Mouse (Mus musculus) cerebellum, postnatal 4 days (tissue): ENCODE measurements around the gene Atp8a2.
A peak's percentile ranks its signal among the peaks of the same experiment; 100 is the strongest.

Experiments
- DNase-seq, 2 experiments: peaks; one replicate each; pipeline ENCODE4 v3.0.0; 2022; ENCODE audit warnings: low spot score in 2 of 2, mixed read lengths in 1 of 2

The Atp8a2 gene

GRCm38 (mm10) chr14:60196884-60197283 lies at the start of gene Atp8a2:
Gene Atp8a2, minus strand, starts transcription at chr14:60197179.
- no peak for DNase-seq

GRCm38 (mm10) chr14:60238551-60238950 lies 41.6 kb upstream of the Atp8a2 start:
- no peak for DNase-seq

GRCm38 (mm10) chr14:60219886-60220285 lies 22.9 kb upstream of the Atp8a2 start:
- no peak for DNase-seq

GRCm38 (mm10) chr14:60217616-60218015 lies 20.6 kb upstream of the Atp8a2 start:
- no peak for DNase-seq

GRCm38 (mm10) chr14:60216125-60216524 lies 19.1 kb upstream of the Atp8a2 start:
- DNase-seq: no peak

DNA sequence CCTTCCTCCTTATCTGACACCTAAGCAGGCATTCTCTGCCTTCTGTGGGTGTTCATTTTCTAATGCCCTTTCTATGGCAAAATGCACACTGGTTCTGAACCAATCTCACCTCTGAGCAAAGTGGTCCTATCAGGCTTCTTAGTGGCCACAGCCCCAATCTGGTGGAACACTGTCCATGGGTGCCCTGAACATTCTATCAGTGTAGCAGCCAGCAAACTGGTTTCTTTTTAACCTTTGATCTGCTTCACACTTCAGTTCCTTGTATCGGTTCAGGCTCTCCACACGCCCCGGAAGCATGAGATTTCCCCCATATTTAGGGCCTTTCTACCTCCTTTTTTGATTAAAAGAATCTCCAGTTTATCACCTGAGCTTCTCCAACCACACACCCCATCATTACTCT lies 18.0 kb upstream of the Atp8a2 start:
- DNase-seq: no peak

DNA sequence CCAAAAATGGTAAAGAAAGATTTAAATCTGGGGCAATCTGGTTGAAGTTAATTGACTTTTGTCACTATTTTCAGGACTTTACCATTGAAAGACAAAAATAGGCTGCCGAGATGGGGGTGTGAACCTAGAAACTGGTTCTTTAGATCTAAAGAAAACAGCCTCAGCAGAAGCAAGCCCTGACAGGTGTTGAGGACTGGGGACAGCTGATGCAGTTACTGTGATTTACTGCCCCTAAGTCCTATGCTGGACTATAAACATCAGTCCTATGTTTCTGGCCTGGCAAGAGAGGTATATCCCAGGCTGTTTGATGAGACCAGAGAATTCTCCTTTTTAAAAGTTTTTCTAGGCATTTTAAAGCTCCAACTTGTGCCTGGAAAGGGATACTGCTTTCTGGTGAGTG lies 17.1 kb upstream of the Atp8a2 start:
- DNase-seq: no peak

- no peak for DNase-seq
Observed at GRCm38 (mm10) chr14:60209166-60209565, 12.2 kb upstream of the Atp8a2 start.

GRCm38 (mm10) chr14:60204993-60205392 lies 8.0 kb upstream of the Atp8a2 start:
- no peak for DNase-seq

DNA sequence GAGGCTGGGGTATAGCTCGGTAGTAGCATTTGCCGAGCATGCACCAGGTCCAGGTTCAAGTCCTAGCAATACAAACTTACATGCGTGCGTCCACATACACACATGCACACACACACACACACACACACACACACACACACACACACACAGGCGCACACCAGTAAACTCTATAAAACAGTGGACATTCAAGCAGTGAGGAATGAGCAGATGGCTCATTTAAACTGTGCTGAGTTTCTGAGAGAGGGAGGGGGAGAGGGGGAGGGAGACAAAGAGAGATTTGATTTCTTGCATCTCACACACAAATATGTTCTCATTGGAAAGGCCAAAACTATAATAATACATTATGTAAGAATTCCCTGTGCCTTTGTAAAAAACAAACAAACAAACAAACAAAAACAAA lies 980 bp downstream of the Atp8a2 start:
- DNase-seq: no peak

DNA sequence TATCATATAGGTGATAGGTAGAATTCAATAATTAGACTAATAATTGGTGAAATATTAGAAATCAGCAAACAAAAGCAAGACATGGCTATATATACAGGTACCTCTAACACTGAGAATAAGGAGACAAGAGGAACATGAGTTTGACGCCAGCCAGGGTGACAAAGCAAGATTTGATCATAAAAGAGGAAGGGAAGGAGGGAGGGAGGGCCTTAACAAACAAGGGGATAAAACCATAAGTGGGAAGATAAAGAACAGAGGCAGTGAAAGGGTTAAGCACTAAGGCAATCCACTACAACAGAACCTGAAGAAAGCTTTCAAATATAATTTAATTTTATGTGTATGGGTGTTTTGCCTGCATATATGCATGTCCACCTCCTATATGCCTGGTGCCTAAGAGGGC lies 2.4 kb downstream of the Atp8a2 start:
- DNase-seq: no peak

GRCm38 (mm10) chr14:60189771-60190170 lies 7.2 kb downstream of the Atp8a2 start:
- DNase-seq: no peak

GRCm38 (mm10) chr14:60188201-60188825 lies 8.7 kb downstream of the Atp8a2 start:
- DNase-seq: no peak

DNA sequence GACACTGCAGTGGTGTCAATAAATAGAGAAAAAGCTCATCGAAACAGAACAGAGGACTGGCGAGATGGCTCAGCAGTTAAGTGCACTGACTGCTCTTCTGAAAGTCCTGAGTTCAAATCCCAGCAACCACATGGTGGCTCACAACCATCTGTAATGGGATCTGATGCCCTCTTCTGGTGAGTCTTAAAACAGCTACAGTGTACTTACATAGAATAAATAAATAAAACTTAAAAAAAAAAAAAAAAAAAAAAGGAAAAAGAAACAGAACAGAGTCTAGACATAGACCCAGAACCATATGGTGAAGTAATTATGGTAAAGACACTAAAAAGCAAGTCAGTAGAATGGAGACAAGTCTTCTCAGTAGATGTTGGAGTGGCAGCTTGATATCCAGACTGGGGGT lies 15.7 kb downstream of the Atp8a2 start:
- no peak for DNase-seq

DNA sequence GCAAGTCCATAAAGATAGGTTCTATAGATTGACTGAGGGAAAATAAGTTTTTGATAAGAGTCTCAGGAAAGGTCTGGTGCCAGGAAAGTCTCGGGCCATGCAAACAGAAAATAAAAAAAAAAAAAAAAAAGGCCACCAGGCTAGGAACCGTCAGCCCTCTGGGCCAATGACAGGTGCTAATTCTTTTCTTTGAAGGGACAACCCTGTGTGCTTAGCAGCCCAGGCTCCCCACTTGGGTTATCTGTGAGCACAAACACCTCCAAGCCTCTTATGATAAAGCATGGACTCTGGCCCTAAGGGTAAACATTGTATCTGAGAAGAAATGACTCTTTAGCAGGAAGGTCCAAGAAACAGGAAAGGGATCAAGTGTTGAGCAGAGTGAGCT lies 18.4 kb downstream of the Atp8a2 start:
- DNase-seq: no peak

- DNase-seq: peak in 1 of 2 experiments; percentile 32
Observed at GRCm38 (mm10) chr14:60177614-60178570, 19.1 kb downstream of the Atp8a2 start.

GRCm38 (mm10) chr14:60176891-60177613 lies 19.9 kb downstream of the Atp8a2 start:
- peak; percentile 46 to 55 for DNase-seq

- DNase-seq: no peak
Observed at GRCm38 (mm10) chr14:60176469-60176890, 20.5 kb downstream of the Atp8a2 start.

GRCm38 (mm10) chr14:60172286-60173055 lies 24.5 kb downstream of the Atp8a2 start:
- no peak for DNase-seq

DNA sequence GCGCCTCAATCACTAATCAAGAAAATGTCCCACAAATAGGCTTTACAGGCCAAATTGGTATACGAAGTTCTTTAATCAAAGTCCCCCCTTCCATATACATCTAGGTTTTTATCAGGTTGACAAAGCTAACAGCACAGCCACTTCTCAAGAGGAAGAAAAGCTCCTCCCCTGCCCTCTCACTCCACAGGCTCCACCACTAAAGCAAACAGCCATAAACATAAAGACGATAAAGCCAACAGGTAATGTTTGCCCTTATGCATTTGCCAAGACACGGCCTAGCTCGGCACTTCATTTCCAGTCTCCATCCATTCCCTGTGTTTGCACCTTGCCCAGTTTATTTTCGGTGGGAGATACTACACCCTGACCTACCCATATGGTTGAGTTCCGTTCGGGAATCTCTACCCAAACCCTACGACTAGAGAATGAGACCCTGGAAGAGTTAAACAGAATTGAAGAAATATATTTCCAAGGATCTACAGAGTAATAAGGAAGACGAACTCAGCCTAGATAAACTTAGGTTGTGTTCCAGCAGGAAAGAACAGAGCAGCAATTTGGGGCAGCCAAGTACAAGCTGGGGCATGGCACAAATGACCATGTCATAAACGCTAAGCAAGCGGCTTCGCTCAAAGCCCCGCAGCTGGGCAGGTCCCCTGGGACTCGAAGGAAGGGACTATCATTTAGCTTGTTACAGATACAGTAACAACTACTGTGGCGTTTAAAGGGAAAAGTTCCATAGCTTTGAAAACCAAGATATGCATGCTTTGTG lies 26.0 kb downstream of the Atp8a2 start:
- no peak for DNase-seq

DNA sequence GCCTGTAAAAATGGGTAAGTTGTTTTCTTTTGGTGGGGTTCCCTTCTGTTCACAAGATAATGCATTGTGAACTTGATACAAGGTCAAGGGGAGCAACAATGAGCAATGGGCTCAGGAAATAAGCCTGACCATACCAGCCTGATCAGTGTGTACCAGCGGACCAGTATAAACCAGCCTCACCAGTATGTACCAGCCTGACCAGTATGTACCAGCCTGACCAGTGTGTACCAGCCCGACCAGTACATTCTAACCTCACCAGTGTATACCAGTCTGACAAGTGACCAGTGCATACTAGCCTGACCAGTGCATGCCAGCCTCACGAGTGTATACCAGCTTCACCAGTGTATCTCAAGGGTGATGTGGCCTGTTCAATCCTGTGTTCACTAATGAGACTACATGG lies 33.6 kb downstream of the Atp8a2 start:
- DNase-seq: no peak
